Mouse (Mus musculus) C2C12 (cell line): ENCODE measurements at regions not wholly inside any gene's neighbourhood (a gene's known extent, or its start where the extent isn't known, plus 50 kb on each side); places are given as distances from the start of the nearest gene placed in this dataset.
A peak's percentile ranks its signal among the peaks of the same experiment; 100 is the strongest.

ENCODE experiments used
- CEBPB ChIP-seq: IDR thresholded peaks from one replicate; pipeline ENCODE4 v1.6.1; 2011; ENCODE audit warnings: low read depth, mild to moderate bottlenecking, control low read depth, moderate library complexity
- CTCF ChIP-seq: IDR thresholded peaks from one replicate; pipeline ENCODE4 v1.5.1; 2011; ENCODE audit not compliant: control insufficient read depth, insufficient read depth, insufficient read length
- FOSL1 ChIP-seq: IDR thresholded peaks from one replicate; pipeline ENCODE4 v1.8.0; 2011; ENCODE audit warnings: mild to moderate bottlenecking, low read length; ENCODE audit not compliant: poor library complexity, insufficient read depth, severe bottlenecking
- MAX ChIP-seq: IDR thresholded peaks from one replicate; pipeline ENCODE4 v1.6.1; 2011; ENCODE audit warnings: mild to moderate bottlenecking, control low read depth
- MYOD1 ChIP-seq: IDR thresholded peaks from one replicate; pipeline ENCODE4 v1.6.1; 2011; ENCODE audit warnings: low read depth; ENCODE audit not compliant: control insufficient read depth, insufficient read length
- MYOG ChIP-seq: IDR thresholded peaks from one replicate; pipeline ENCODE4 v1.6.1; 2011; ENCODE audit not compliant: control insufficient read depth, insufficient read length; ENCODE audit errors: extremely low read depth
- USF1 ChIP-seq: IDR thresholded peaks from one replicate; pipeline ENCODE4 v1.6.1; 2011; ENCODE audit warnings: low read depth, mild to moderate bottlenecking, control low read depth, moderate library complexity

DNA sequence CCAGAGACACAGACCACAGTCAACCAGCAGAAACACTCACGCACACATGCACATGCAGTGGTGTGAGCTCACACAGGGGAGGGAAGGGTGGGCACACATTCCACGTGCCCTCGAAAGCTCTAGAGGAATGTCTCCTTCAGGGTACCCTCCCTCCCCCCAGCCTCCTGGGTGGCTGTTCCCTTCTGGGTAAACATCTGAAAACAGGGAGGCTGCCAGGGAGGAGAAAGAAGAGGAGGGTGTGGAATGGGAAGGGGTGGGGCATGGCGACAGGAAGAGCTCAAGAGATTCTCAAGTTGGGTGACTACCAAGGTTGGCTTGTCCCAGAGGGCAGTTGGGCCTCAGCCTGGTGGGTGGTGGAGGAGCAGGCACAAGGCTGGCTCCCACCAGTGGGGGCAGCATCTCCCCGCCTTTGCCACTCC is 82.6 kb upstream of the Egflam start:
- TF ChIP-seq CTCF (peak; percentile 21), CEBPB (no peak), USF1 (no peak), MAX (no peak), MYOG (no peak), FOSL1 (no peak), MYOD1 (no peak)
